Mouse (Mus musculus) forebrain, embryonic 12.5 days (tissue): ENCODE results near the gene Fkbp10. TPM values are rescaled to one million over a fixed set of nuclear protein-coding genes. Genes with fewer than 3 reads are reported as not detected.

Source experiments
- ATAC-seq: fragments of 200-750 bp; cut with Nextera tagmentation; 2 replicates; pipeline ENCODE4 v1.8.0; 2017; ENCODE audit warnings: moderate TSS enrichment; ENCODE audit not compliant: low FRiP score
- H3K27ac ChIP-seq: fragments of 300-500 bp; sonication (generic); 2 replicates; pipeline ENCODE4 v1.5.1; 2016; ENCODE audit warnings: mild to moderate bottlenecking
- H3K27me3 ChIP-seq: fragments of 300-500 bp; sonication (generic); 2 replicates; pipeline ENCODE4 v1.6.1; 2016; ENCODE audit warnings: mild to moderate bottlenecking
- H3K36me3 ChIP-seq: fragments of 300-500 bp; sonication (generic); replicated peaks from 2 replicates; pipeline ENCODE4 v1.6.1; 2016; ENCODE audit warnings: mild to moderate bottlenecking
- H3K4me1 ChIP-seq: fragments of 300-500 bp; sonication (generic); 2 replicates; pipeline ENCODE4 v1.6.1; 2016
- H3K4me2 ChIP-seq: fragments of 300-500 bp; sonication (generic); 2 replicates; pipeline ENCODE4 v1.6.1; 2016; ENCODE audit warnings: mild to moderate bottlenecking, moderate library complexity
- H3K4me3 ChIP-seq: fragments of 300-500 bp; sonication (generic); replicated peaks from 2 replicates; pipeline ENCODE4 v1.5.1; 2016; ENCODE audit warnings: mild to moderate bottlenecking
- H3K9ac ChIP-seq: fragments of 300-500 bp; sonication (generic); 2 replicates; pipeline ENCODE4 v1.6.1; 2016; ENCODE audit warnings: mild to moderate bottlenecking
- H3K9me3 ChIP-seq: fragments of 300-500 bp; sonication (generic); 2 replicates; pipeline ENCODE4 v1.6.1; 2016
- WGBS: fragments of 180-500 bp; shearing (Covaris S2); methylation state at CpG from one replicate; pipeline ENCODE4 v1.1.7; 2016; 5-methylcytosine and 5-hydroxymethylcytosine counted together
- polyA plus RNA-seq: library from polyadenylated mRNA; unstranded; fragments of >200 nt; fragmentation: Nextera tagmentation; extraction: Ambion mirVana; gene quantifications from 2 replicates; pipeline ENCODE4 v1.2.1, GENCODE M21; 2016

Gene Fkbp10
- polyA plus RNA-seq, 1 experiment from 2014 or later: 32.1 TPM

DNA sequence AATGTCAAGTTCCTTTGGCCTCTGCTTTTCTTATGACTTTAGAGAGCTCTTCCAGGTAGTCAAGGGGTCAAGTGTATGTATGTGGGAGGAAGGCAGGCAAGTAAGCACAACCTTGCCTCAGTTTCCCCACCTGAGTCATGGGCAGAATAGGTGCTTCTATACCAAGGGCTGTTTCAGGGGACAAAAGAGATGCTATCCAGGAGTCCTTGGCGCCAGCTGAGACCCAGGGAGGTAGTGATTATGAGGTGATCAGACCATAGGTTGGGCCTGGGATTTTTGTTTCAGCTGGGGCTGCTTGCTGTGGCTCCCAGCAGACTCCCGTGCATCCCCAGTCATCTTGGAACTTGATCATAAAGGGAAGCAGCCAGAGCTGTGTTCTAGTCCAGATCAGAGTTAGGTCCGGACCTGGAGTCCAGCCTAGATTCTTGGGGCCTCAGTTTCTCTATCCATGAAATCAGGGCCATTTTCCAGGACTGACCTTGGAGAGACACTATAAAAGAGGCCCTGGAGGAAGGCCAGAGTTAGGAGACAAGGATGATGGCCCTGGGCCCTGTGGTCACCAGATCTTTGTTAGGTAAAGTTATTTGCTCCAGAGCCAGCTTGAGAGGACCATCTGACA lies 10.9 kb upstream of the Fkbp10 start:
- H3K36me3 ChIP-seq: no peaks in the 10 kb centered on the region
- H3K9me3 ChIP-seq: no peaks in the 10 kb centered on the region
- ATAC-seq: no peak
- peaks cover 10% of the 10 kb centered on the region; the same call in 1 of the 2 replicates for H3K4me1 ChIP-seq
- peaks cover under 1% of the 10 kb centered on the region; the same call in 1 of the 2 replicates for H3K27me3 ChIP-seq
- H3K4me2 ChIP-seq: no peak overlapping the region
- H3K4me3 ChIP-seq: no peak overlapping the region
- no peak overlapping the region for H3K9ac ChIP-seq
- no peak overlapping the region for H3K27ac ChIP-seq
- WGBS: 80% methylated on average over 3 of the region's 3 CpGs

- no peaks in the 10 kb centered on the region for H3K9me3 ChIP-seq
- H3K4me1 ChIP-seq: peaks cover 10% of the 10 kb centered on the region; the same call in 1 of the 2 replicates
- no peak overlapping the region for H3K4me3 ChIP-seq
- H3K36me3 ChIP-seq: no peaks in the 10 kb centered on the region
- H3K9ac ChIP-seq: no peak overlapping the region
- H3K4me2 ChIP-seq: no peak overlapping the region
- no peak overlapping the region for H3K27ac ChIP-seq
- H3K27me3 ChIP-seq: no peaks in the 10 kb centered on the region
- WGBS: 90% methylated on average over 8 of the region's 8 CpGs
- no peak for ATAC-seq
These were observed 9.2 kb upstream of the Fkbp10 start for GRCm38 (mm10) chr11:100406273-100406672.

DNA sequence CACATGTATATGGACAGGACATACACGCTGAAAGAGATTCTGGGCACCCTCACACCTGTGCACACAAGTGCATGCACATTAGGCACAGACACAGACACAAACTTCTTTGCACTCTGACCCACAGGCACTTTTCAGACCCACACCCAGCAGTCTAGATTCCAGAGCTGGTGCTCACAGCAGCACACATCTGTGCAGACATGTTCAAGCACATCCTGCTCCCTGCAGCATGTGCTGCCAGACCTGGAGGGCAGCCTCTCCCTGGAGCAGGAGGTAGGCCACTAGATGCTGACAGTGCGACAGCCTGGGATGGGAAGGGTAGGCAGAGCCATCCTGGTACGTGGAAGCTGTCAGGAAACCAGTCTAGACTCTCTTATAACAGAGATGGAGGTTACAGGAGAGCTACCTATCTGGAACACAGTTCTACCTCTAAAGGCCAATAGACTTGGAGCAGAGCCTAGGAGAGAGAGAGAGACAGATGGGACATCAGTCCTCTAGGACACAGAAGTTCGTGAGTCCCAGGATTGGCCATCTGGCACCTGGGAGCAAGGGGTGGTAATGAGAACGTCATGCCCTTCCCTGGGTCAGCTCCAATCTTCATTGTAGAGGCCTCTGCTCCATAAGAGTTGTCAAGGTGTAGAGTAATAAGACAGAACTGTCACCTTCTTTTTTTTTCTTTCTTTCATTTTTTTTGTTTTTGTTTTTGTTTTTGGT lies 8.3 kb upstream of the Fkbp10 start:
- ATAC-seq: no peak
- H3K4me1 ChIP-seq: peaks cover 15% of the 10 kb centered on the region
- no peak overlapping the region for H3K4me3 ChIP-seq
- H3K27ac ChIP-seq: no peak overlapping the region
- no peaks in the 10 kb centered on the region for H3K9me3 ChIP-seq
- WGBS: 88% methylated on average over 5 of the region's 5 CpGs
- no peak overlapping the region for H3K4me2 ChIP-seq
- H3K9ac ChIP-seq: no peak overlapping the region
- H3K27me3 ChIP-seq: no peaks in the 10 kb centered on the region
- H3K36me3 ChIP-seq: no peaks in the 10 kb centered on the region

DNA sequence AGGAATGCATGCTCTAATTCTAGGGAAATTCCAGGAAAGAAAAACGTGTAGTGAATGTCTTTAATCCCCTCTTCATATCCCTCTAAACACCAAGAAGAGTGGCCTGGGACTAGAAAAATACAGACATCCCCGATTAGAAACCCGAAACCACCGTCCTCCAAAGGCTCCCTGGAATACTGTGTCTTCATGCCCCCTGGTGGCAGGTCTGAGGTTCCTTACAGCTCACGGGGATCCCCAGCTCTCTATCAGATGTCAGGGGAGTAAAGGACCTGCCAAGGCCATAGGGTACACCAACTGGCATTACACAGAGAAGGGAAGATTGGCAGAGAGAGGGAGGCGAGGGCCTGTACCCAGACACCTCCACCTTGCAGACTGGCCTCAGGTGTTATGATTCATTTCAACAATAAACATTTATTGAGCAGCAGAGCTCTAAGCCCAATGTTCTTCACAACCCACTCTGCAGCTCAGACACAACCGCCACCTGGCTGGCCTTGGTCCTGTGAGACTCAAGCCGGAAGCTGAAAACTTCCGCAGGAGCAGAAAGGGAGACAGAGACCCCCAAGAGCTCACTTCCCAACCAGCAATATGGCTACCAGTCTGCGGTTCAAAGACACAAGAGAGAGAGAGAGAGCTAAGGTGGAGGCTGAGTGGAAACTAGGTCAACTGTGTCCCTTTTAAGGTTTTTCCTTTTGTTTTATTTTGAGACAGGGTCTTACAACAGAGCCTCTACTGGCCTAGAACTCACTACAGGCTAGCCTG lies 7.2 kb upstream of the Fkbp10 start:
- Histone ChIP-seq H3K36me3 (no peaks in the 10 kb centered on the region), H3K9me3 (no peaks in the 10 kb centered on the region), H3K27ac (no peak overlapping the region), H3K27me3 (peaks cover 2% of the 10 kb centered on the region; the same call in 1 of the 2 replicates), H3K4me3 (no peak overlapping the region), H3K4me2 (no peak overlapping the region), H3K4me1 (peaks cover 18% of the 10 kb centered on the region), H3K9ac (no peak overlapping the region)
- WGBS: 40% methylated on average over 10 of the region's 10 CpGs
- no peak for ATAC-seq

- WGBS: 91% methylated on average over 12 of the region's 12 CpGs
- H3K9me3 ChIP-seq: no peaks in the 10 kb centered on the region
- H3K27me3 ChIP-seq: peaks cover 9% of the 10 kb centered on the region
- H3K36me3 ChIP-seq: no peaks in the 10 kb centered on the region
- no peak overlapping the region for H3K4me2 ChIP-seq
- no peak overlapping the region for H3K4me3 ChIP-seq
- H3K4me1 ChIP-seq: peaks cover 23% of the 10 kb centered on the region
- H3K27ac ChIP-seq: no peak overlapping the region
- no peak for ATAC-seq
- H3K9ac ChIP-seq: no peak overlapping the region
These were observed 6.5 kb upstream of the Fkbp10 start for GRCm38 (mm10) chr11:100408835-100409462.

- 83% methylated on average over 3 of the region's 3 CpGs for WGBS
- H3K4me3 ChIP-seq: no peak overlapping the region
These were observed 5.8 kb upstream of the Fkbp10 start for GRCm38 (mm10) chr11:100409686-100410085.

DNA sequence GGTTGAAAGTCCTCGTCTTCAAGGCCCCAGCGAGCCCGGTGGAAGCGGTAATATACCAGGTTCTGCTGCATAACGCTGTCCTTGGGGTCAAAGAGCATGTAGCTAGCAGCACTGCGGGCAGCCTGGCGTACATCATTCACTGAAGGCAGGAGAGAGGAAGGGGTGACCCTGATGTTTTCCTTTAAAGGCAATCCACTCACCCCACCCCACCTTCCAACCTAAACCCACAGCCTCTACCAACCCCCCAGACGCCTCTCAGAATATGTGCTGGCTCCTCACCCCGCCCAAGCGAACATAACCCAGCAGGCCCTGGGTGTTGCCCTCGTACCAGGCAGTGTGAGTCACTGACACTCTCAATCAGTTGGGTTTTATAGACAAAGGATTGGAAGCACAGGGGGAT lies 3.8 kb upstream of the Fkbp10 start:
- no peaks in the 10 kb centered on the region for H3K36me3 ChIP-seq
- H3K4me3 ChIP-seq: no peak overlapping the region
- no peak overlapping the region for H3K4me2 ChIP-seq
- 87% methylated on average over 11 of the region's 11 CpGs for WGBS
- peaks cover 35% of the 10 kb centered on the region for H3K27me3 ChIP-seq
- no peak overlapping the region for H3K9ac ChIP-seq
- ATAC-seq: no peak
- no peaks in the 10 kb centered on the region for H3K9me3 ChIP-seq
- peaks cover 39% of the 10 kb centered on the region for H3K4me1 ChIP-seq
- no peak overlapping the region for H3K27ac ChIP-seq

More at GRCm38 (mm10) chr11:100409686-100410085, 5.8 kb upstream of the Fkbp10 start:
- no peak for ATAC-seq
- Histone ChIP-seq H3K27ac (no peak overlapping the region), H3K4me2 (no peak overlapping the region), H3K9me3 (no peaks in the 10 kb centered on the region), H3K9ac (no peak overlapping the region), H3K36me3 (no peaks in the 10 kb centered on the region), H3K4me1 (peaks cover 28% of the 10 kb centered on the region), H3K27me3 (peaks cover 14% of the 10 kb centered on the region)

DNA sequence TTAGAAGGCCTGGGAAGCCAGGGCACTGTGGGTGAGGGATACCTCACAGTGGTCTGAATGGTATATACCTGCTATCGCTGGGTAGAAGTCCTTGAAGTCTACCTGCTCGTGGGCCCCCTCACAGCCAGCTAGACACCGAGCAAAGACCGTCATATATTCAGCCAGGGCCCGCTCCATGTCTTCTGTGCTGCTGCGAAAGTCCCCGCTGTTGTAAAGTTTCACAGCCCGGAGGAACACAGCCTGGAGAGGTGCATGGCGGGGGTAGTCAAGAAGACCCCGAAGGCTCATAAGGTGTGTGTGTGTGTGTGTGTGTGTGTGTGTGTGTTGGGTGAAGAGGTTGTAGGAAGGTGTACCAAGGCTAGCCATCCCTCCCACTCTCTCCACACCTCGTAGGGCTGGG lies 2.0 kb upstream of the Fkbp10 start:
- Histone ChIP-seq H3K36me3 (no peaks in the 10 kb centered on the region), H3K27ac (no peak overlapping the region), H3K9me3 (no peaks in the 10 kb centered on the region), H3K4me2 (peak overlapping the region; percentile 74), H3K9ac (peak overlapping the region; percentile 61), H3K27me3 (peaks cover 40% of the 10 kb centered on the region), H3K4me3 (peak overlapping the region; percentile 54), H3K4me1 (peaks cover 39% of the 10 kb centered on the region)
- 80% methylated on average over 11 of the region's 11 CpGs for WGBS
- ATAC-seq: no peak

DNA sequence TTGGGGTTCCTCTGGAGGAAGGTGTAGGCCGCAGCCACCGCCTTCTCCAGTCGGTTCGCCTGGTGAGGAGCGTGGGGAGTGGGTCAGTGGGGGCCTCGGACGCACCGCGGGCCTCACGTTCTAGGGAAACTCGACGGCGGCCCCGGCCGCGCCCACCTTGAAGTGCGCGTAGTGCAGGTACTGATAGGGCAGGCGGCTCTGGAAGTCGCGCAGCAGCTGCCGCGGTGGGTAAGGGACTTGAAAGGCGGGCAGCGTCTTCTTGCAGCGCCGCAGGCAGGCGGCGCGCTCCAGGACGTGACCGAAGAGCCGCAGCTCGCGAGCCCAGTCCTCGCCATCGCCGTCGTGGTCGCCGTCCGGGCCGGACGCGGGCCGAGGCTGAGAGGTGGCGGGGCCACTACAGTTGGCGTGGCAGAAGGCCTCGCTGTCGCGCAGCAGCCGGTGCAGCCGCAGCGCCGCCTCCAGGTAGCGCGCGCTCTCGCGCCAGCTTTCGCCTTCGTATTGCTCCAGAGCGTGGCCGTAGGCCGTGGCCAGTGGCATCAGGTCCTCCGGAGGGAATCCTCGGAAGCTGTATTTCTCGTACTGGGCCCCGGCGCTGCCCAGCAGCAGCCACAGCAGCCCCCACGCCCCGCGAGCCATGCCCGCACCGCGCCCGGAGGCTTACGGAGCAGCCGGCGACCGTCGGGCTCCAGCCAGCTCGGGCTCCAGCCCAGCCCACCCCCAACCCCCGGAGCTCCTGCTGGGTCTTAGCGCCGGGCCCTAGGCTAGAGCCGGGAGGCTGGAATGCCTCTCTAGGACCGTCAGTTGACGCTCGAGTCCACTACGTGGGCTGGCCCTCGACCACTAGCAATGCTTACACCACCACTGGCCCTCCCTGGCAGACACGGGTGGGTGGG lies 1.2 kb upstream of the Fkbp10 start, which contains the start of gene P3h4:
P3h4 (minus strand) TSS at position 816 of the 893 bp plus-strand sequence.
- ATAC-seq: peak; percentile 89
- H3K9ac ChIP-seq: peak within 1 kb of the TSS; percentile 61
- H3K27me3 ChIP-seq: peaks cover 40% of the 10 kb centered on the region
- H3K36me3 ChIP-seq: no peaks in the 10 kb centered on the region
- peak within 1 kb of the TSS; percentile 74 for H3K4me2 ChIP-seq
- H3K27ac ChIP-seq: peak within 1 kb of the TSS; percentile 37
- H3K9me3 ChIP-seq: no peaks in the 10 kb centered on the region
- peak within 1 kb of the TSS; percentile 54 for H3K4me3 ChIP-seq
- 1% methylated on average over 93 of the region's 93 CpGs for WGBS
- peaks cover 39% of the 10 kb centered on the region for H3K4me1 ChIP-seq

DNA sequence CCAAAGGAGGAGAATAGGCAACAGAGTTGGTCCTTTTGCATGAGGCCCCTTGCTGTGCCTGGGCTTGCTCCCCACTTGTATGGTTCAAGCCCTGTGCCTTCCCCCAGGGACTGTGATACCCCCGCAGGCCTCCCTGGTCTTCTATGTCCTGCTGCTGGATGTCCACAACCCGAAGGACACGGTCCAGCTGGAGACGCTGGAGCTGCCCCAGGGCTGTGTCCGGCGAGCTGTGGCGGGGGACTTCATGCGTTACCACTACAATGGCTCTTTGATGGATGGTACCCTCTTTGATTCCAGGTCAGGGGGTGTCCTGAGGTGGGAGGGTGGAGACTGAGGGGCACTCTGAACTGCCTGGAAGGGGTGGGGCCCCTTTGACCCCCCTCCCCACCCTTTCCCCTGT lies 6.0 kb downstream of the Fkbp10 start:
- Histone ChIP-seq H3K27me3 (peaks cover 7% of the 10 kb centered on the region), H3K4me3 (no peak overlapping the region), H3K36me3 (0 out of 2 replicates have a peak, but pooled peaks cover 3% of the 10 kb centered on the region), H3K9ac (no peak overlapping the region), H3K9me3 (no peaks in the 10 kb centered on the region), H3K4me1 (no peaks in the 10 kb centered on the region; the same call in 1 of the 2 replicates), H3K4me2 (no peak overlapping the region), H3K27ac (no peak overlapping the region)
- 80% methylated on average over 8 of the region's 8 CpGs for WGBS
- ATAC-seq: no peak

DNA sequence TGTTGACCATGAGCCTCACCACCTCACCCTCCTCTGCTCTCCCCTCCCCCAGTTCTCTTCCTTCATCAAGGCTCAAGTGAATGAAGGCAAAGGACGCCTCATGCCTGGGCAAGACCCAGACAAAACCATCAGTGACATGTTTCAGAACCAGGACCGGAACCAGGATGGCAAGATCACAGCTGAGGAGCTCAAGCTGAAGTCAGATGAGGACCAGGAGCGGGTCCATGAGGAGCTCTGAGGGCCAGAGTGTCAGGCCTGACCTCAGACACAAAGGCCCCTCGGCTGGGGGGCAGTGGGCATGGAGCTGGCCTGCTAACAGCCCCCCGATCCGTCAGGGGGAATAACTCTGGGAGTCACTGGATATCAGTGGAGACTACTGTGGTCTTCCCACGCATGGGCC lies 8.3 kb downstream of the Fkbp10 start:
- H3K4me2 ChIP-seq: no peak overlapping the region; the same call in 1 of the 2 replicates
- no peaks in the 10 kb centered on the region; the same call in 1 of the 2 replicates for H3K4me1 ChIP-seq
- no peaks in the 10 kb centered on the region for H3K27me3 ChIP-seq
- no peaks in the 10 kb centered on the region for H3K9me3 ChIP-seq
- H3K9ac ChIP-seq: no peak overlapping the region
- no peak overlapping the region for H3K27ac ChIP-seq
- 96% methylated on average over 7 of the region's 7 CpGs for WGBS
- H3K4me3 ChIP-seq: no peak overlapping the region
- peaks cover 3% of the 10 kb centered on the region; the same call in 1 of the 2 replicates for H3K36me3 ChIP-seq
- no peak for ATAC-seq
